Mouse (Mus musculus): ENCODE data around the gene Sprtn. TPM values are rescaled to one million over a fixed set of nuclear protein-coding genes. Genes with fewer than 3 reads are reported as not detected.

Sprtn gene
- 5.9 and 6.0 TPM in 2 replicates for polyA plus RNA-seq (2012; rRNA removed)

DNA sequence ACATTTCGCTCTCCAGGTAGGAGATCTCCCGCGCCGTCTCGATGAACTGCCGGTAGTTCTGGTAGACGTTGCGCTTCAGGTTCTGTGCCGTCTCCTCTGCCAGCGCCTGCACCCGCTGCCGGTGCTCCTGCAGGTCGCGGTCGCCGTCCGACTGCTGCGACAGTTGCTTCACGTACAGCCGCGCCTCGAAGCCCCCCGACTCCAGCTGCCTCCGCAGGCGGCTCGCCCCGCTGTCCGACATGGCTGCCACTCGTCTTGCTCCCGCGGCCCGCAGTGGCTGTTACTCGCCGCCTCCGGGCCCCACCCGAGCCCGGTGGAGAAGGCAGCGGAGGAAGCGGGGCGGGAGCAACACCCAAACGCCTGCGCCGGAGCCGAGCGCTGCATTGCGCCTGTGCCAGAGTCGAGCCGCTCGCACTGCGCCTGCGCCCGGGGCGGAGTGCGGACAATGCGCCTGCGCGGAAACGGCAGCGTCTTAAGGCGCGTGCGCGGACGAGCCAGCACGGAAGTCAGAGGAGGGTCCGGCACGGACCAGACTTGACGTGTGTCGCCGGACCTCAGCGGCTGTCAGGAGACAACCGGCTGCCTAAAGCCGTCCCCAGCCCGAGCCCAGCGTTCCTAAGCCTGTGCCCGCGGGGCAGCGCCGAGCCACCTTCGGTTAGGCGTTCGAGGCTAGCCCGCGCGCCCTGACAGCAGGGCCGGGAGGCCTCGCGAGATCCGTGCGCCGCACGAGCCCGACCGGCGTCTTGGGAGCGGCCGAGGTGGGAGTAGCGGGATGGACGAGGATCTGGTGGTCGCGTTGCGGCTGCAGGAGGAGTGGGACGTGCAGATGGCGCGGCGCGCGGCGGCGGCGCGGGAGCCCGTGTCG, at the start of gene Sprtn, which contains the start of gene Exoc8:
Gene Sprtn, plus strand, starts transcription at position 501 of the 865 bp plus-strand sequence.
Gene Exoc8, minus strand, starts transcription at position 320 of the 865 bp plus-strand sequence.

DNA sequence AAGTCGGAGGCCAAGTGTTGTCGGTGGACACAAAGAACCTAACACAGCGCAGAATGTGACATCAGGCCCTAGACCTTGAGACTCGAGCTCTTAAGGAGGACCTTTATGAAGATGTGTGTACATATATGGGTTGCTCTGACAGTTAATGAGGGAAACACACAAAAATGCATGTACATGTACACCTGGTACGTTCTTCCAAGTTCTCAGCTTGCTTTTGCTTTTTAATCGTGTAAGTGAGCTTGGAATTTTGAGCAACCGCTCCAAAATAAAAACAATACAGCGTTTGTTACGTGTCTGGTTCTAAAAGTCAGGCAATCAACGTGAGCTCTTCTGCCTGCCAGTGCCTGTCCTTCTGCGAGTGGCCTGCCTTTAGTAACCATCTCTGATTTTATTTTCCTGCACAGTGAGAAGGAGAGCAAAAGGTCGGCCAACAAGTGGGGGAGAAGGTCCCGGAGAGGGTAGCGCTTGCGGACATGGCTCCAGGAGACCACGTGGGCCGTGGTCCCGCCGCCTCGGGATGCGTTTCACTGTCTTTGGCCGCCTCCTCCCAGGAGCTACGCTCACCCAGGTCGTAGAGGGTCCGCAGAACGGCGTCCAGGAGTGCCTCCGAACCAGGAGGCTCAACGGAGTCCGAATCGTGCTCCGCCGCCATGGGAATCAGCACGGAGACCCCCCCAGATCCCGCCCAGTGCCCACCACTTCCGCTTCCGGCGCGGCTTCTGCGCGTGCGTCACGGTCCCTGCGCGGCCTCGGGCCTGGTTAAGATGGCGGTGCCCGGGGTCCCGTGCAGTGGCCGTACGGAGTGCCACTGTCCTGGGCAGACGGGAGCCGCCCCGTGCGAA, 35.1 kb upstream of the Sprtn start, which contains the start of the genes Gnpat and 2810004N23Rik:
Gene Gnpat, plus strand, starts transcription at position 713 of the 842 bp plus-strand sequence.
Gene 2810004N23Rik, minus strand, starts transcription at position 800 of the 842 bp plus-strand sequence.

DNA sequence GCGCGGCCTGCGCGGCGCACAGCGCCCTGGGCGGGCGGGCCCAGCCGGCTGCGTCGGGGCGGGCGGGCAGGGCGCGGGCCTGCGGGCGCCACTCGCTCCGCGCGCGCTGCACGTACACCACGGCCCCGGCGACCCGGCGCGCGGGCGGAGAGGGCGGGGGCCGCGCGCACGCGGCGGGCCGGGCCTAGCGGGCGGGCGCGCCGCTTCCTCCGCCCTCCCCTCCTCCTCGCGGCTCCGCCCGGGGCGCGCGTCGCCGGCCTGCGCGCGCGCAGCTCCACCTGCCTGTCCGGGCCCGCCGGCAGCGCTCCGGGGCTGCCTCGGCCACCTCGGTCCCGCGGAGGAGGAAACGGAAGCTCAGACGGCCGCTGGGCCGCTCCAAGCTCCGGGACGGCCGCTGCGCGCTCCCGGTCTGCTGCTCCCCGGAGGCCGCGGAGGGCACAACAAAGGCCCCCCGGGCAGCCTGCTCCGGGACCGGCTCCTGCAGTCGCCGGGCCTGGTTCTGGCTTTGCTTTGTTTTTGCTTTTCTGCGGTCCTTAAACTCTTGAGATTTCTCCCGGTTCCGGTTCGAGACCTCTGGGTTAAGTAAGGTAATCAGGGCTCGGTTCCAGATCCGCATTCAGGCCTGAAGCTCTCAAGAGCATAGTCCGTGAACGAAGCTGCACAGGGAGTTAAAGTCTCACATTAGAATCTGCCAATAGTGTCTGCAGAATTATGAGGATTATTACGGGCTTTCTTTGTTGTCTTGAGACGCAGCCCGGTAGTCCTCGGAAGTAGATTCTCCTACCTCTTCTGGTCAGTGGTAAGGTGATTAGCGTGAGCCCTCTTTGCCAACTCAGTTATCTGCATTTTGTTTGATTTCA, 51.8 kb downstream of the Sprtn start, which contains the start of gene Egln1:
Gene Egln1, minus strand, starts transcription at position 116 of the 860 bp plus-strand sequence.

Other genes starting within 250 kb of the Sprtn start
- gene 2310022B05Rik, start 234.5 kb upstream of the Sprtn start, polyA plus RNA-seq (2012; rRNA removed): 8.0 and 8.3 TPM in 2 replicates
- gene Ttc13, start 175.9 kb upstream of the Sprtn start, polyA plus RNA-seq (2012; rRNA removed): 9.5 and 10.0 TPM in 2 replicates
- gene Arv1, start 175.7 kb upstream of the Sprtn start, polyA plus RNA-seq (2012; rRNA removed): 4.8 and 4.9 TPM in 2 replicates
- 3.0 and 3.6 TPM in 2 replicates for gene Fam89a, start 146.1 kb upstream of the Sprtn start, polyA plus RNA-seq (2012; rRNA removed)
- gene Trim67, start 104.8 kb upstream of the Sprtn start, polyA plus RNA-seq (2012; rRNA removed): 0.01 TPM in 2 replicates
- 26.8 and 30.2 TPM in 2 replicates for gene Gnpat, start 34.9 kb upstream of the Sprtn start, polyA plus RNA-seq (2012; rRNA removed)
- gene 2810004N23Rik, start 34.8 kb upstream of the Sprtn start, polyA plus RNA-seq (2012; rRNA removed): 10.7 and 11.6 TPM in 2 replicates
- 2.7 and 3.0 TPM in 2 replicates for gene Exoc8, start 181 bp upstream of the Sprtn start, polyA plus RNA-seq (2012; rRNA removed)
- 11.2 and 13.9 TPM in 2 replicates for gene Egln1, start 51.4 kb downstream of the Sprtn start, polyA plus RNA-seq (2012; rRNA removed)
- gene Tsnax, start 115.1 kb downstream of the Sprtn start, polyA plus RNA-seq (2012; rRNA removed): 25.6 and 28.6 TPM in 2 replicates
- 0.37 and 0.51 TPM in 2 replicates for gene Disc1, start 156.3 kb downstream of the Sprtn start, polyA plus RNA-seq (2012; rRNA removed)

Data from liver, embryonic 18 days (tissue).